ENCODE assay signal across 17 mouse cellular contexts in genomic region chr3:99248831-99249550, GRCm38 (mm10). TPM values are rescaled to one million over a fixed set of nuclear protein-coding genes. Genes with fewer than 3 reads are reported as not detected.
DNase-seq lines count a peak whose midpoint lies in the region; ATAC-seq and TF ChIP-seq lines count a peak whose summit lies in the region.
"Had no signal": no experiment of that assay in that cellular context is flagged by ENCODE, and none has a peak within 500 bp of the region (broad histone marks: within the 10 kb centered on the region; RNA-seq: fewer than 3 reads in every experiment).

No protein-coding gene starts in this region.

- H3K4me3 ChIP-seq in hindbrain, embryonic 11.5 days (ENCODE audit: low read depth, low read length): no peak overlapping the region
- no peak overlapping the region for H3K4me3 ChIP-seq in hindbrain, embryonic 16.5 days (ENCODE audit: low read length)
- peak overlapping the region; percentile 41; the same call in 1 of the 2 replicates for H3K4me3 ChIP-seq in E14TG2a.4 (replicated peaks; ENCODE audit: low read length)
- peak overlapping the region; percentile 24 for H3K4me3 ChIP-seq in bone marrow macrophage, adult 2 months (ENCODE audit: insufficient read depth, low read length)
- peak overlapping the region; percentile 15 for H3K4me3 ChIP-seq in embryonic fibroblast, embryonic 13.5 days (ENCODE audit: insufficient read depth, low read length)
- H3K4me3 ChIP-seq: kidney, embryonic 15.5 days had no signal

- no peak for TF ChIP-seq CTCF in E14TG2a.4 (conservative IDR thresholded peaks at IDR 0.05; ENCODE audit: low read length)
- TF ChIP-seq CTCF in bone marrow macrophage, adult 2 months (IDR thresholded peaks at IDR 0.05; ENCODE audit: low read depth, low read length): no peak
- TF ChIP-seq CTCF in embryonic fibroblast, embryonic 13.5 days (IDR thresholded peaks at IDR 0.05; ENCODE audit: borderline replicate concordance, insufficient read depth, low read length): no peak

- no peaks in the 10 kb centered on the region for H3K9me3 ChIP-seq in hindbrain, embryonic 11.5 days (ENCODE audit: control insufficient read depth, low read length)
- no peaks in the 10 kb centered on the region for H3K9me3 ChIP-seq in hindbrain, embryonic 16.5 days (ENCODE audit: control insufficient read depth, low read length)
- no peaks in the 10 kb centered on the region for H3K9me3 ChIP-seq in E14TG2a.4 (ENCODE audit: low read length)
- H3K9me3 ChIP-seq: kidney, embryonic 15.5 days had no signal

- TF ChIP-seq POLR2A in bone marrow macrophage, adult 2 months (IDR thresholded peaks at IDR 0.05; ENCODE audit: borderline replicate concordance, low read depth, low read length): no peak
- TF ChIP-seq POLR2A in embryonic fibroblast, embryonic 13.5 days (IDR thresholded peaks at IDR 0.05; ENCODE audit: low read depth, low read length): no peak

- DNase-seq in hindbrain, embryonic 11.5 days (ENCODE audit: low spot score): peak; percentile 57
- no peak for DNase-seq in thymus, postnatal 10 days (ENCODE audit: low spot score in 2 of 2)
- no peak for DNase-seq in cerebellum, adult 8-10 months
- DNase-seq: adrenal gland, adult 8-10 months; forebrain, postnatal 0 days; gastrocnemius, postnatal 36 days; liver; lung, postnatal 14 days; right cerebral cortex, postnatal 25 days; thymus, adult 18-20 months had no signal

- H3K9ac ChIP-seq in hindbrain, embryonic 11.5 days (ENCODE audit: low read depth, low read length): no peak overlapping the region
- no peak overlapping the region for H3K9ac ChIP-seq in hindbrain, embryonic 16.5 days (ENCODE audit: low read depth, low read length)
- H3K9ac ChIP-seq: forebrain, postnatal 0 days; kidney, embryonic 15.5 days had no signal

- no peak for ATAC-seq in hindbrain, embryonic 11.5 days (ENCODE audit: low FRiP score)
- no peak for ATAC-seq in hindbrain, embryonic 16.5 days
- ATAC-seq: Patski had no signal

- peaks cover 96% of the 10 kb centered on the region for H3K27me3 ChIP-seq in hindbrain, embryonic 11.5 days (ENCODE audit: control insufficient read depth, insufficient read depth, low read length)
- peaks cover 77% of the 10 kb centered on the region for H3K27me3 ChIP-seq in hindbrain, embryonic 16.5 days (replicated peaks; ENCODE audit: control insufficient read depth, insufficient read depth, low read length)
- H3K27me3 ChIP-seq in E14TG2a.4 (ENCODE audit: insufficient read depth, low read length): peaks cover 96% of the 10 kb centered on the region
- H3K27me3 ChIP-seq: CH12.LX had no signal

- H3K27ac ChIP-seq in hindbrain, embryonic 11.5 days (ENCODE audit: low read depth, low read length): no peak overlapping the region
- H3K27ac ChIP-seq in hindbrain, embryonic 16.5 days (ENCODE audit: low read depth, low read length): no peak overlapping the region
- no peak overlapping the region for H3K27ac ChIP-seq in bone marrow macrophage, adult 2 months (ENCODE audit: insufficient read depth, low read depth, low read length)
- peak overlapping the region; percentile 82 for H3K27ac ChIP-seq in embryonic fibroblast, embryonic 13.5 days (ENCODE audit: insufficient read depth, low read length)
- H3K27ac ChIP-seq: kidney, embryonic 15.5 days had no signal

- no peak overlapping the region for H3K4me2 ChIP-seq in hindbrain, embryonic 11.5 days (replicated peaks; ENCODE audit: low read depth, low read length)
- H3K4me2 ChIP-seq in hindbrain, embryonic 16.5 days (ENCODE audit: low read length): no peak overlapping the region
- H3K4me2 ChIP-seq: kidney, embryonic 15.5 days had no signal

- H3K4me1 ChIP-seq in hindbrain, embryonic 11.5 days (replicated peaks; ENCODE audit: control insufficient read depth, insufficient read depth, low read length): peaks cover 6% of the 10 kb centered on the region; the same call in 1 of the 2 replicates
- peaks cover 9% of the 10 kb centered on the region for H3K4me1 ChIP-seq in hindbrain, embryonic 16.5 days (ENCODE audit: control insufficient read depth, insufficient read depth, low read depth, low read length)
- peaks cover 38% of the 10 kb centered on the region for H3K4me1 ChIP-seq in E14TG2a.4 (replicated peaks; ENCODE audit: low read depth, low read length)
- peaks cover 4% of the 10 kb centered on the region for H3K4me1 ChIP-seq in bone marrow macrophage, adult 2 months (ENCODE audit: control insufficient read depth, insufficient read depth, low read length)
- H3K4me1 ChIP-seq in embryonic fibroblast, embryonic 13.5 days (ENCODE audit: control insufficient read depth, insufficient read depth, low read length): peaks cover 3% of the 10 kb centered on the region; the same call in 1 of the 2 replicates

- under 1% methylated on average over 25 of the region's 25 CpGs for WGBS in hindbrain, embryonic 11.5 days
- 2% methylated on average over 25 of the region's 25 CpGs for WGBS in hindbrain, embryonic 16.5 days

- no peaks in the 10 kb centered on the region for H3K36me3 ChIP-seq in hindbrain, embryonic 11.5 days (ENCODE audit: control insufficient read depth, insufficient read depth, low read length)
- no peaks in the 10 kb centered on the region for H3K36me3 ChIP-seq in hindbrain, embryonic 16.5 days (ENCODE audit: control insufficient read depth, insufficient read depth, low read length)
- H3K36me3 ChIP-seq in E14TG2a.4 (ENCODE audit: insufficient read depth, low read length): no peaks in the 10 kb centered on the region
- H3K36me3 ChIP-seq: kidney, embryonic 15.5 days had no signal

RNA-seq across cellular contexts. Expression of gene Tbx15, which starts 8.8 kb away (rescaled TPM):
- 4.2 and 4.9 TPM in 2 replicates for polyA plus RNA-seq in hindbrain, embryonic 11.5 days (2014; fragmentation: Nextera tagmentation; extraction: Ambion mirVana)
- 0.66 and 1.0 TPM in 2 replicates for polyA plus RNA-seq in hindbrain, embryonic 16.5 days (2015; fragmentation: Nextera tagmentation; extraction: Ambion mirVana)
- 0.40 and 0.47 TPM in 2 replicates for polyA plus RNA-seq in bone marrow macrophage, adult 2 months (2012; ENCODE audit: insufficient read depth, insufficient read length, missing spikeins)
- polyA plus RNA-seq in embryonic fibroblast, embryonic 13.5 days (2011; ENCODE audit: insufficient read length, low read depth, missing spikeins): 57.3 and 86.3 TPM in 2 replicates

Comparison
In these comparisons a context has a peak if more than half of its experiments do, and no peak if none do; other contexts are left out.
1. H3K4me3 ChIP-seq: peak in E14TG2a.4 (single experiment), bone marrow macrophage, adult 2 months (single experiment) and embryonic fibroblast, embryonic 13.5 days (single experiment); none in hindbrain, embryonic 11.5 days (single experiment) and hindbrain, embryonic 16.5 days (single experiment).